Mouse (Mus musculus): ENCODE results near the gene Fmnl1. TPM values are rescaled to one million over a fixed set of nuclear protein-coding genes. Genes with fewer than 3 reads are reported as not detected.

The Fmnl1 gene
- polyA plus RNA-seq, 1 experiment, result not detected

DNA sequence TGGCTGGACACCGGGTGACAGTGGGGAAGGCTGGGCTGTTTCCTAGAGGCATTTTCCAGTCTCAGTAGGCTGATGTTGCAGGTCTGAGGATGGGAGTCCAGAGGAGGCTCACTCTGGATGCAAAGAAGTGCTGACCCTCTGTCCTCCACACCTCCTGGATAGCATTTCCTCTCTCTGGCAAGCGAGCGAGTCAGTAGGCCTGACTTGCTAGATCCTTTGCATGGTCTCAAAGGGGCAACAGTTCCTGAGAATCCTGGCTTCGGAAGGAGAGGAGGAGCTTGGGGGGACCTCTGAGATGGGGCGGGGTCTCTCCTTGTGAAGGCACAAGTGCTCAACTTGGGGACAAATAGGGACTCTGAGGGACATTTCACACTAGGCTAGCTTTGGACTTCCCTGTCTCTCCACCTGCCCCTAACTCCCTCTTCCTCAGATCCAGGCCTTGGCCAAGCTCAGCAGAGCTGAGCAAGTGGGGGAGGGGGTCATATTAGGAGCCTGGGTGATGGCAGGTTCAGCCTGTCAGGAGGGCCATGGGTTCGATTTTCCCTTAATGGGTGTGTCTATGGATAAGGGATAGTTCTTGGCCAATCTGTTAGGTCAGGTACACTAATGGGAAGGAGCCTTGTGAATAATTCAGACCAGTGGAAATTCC, 1.6 kb downstream of the Fmnl1 start:
- no peak for TF ChIP-seq GATA1 (IDR thresholded peaks at IDR 0.05; ENCODE audit: low read length)

DNA sequence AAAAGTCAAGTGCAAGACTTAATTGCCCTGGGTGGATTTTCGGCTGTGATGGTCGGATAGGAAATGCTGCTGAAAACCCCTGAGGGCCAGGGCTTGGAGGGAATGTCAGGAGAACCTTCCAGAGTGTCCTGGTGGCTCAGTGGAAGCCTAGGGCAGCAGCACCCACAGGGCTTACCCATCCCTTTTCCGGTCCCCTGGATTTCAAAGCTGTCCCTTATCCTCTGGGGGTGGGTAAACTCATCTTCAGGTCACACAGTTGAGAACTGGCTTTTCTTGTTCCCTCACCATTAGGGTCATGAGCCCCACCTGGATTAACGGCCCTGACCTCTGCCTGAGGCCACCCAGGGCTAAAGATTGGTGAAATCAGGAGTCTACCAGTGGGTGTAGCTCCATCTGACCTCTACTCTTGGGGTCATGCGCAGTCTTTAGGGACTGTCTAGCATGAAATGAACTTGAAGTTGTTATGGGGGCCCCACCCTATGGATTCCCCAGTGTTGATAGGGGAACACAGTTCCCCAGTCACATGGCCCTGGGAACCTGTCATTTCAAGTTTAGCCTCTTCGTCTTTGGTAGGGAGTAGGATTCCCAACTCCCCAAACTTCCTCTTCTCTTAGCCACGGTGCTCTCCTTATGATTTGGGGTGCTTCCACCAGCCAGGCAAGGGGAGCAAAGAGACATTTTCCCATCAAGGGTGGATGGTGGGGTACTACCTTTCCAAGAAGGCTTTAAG, 2.3 kb downstream of the Fmnl1 start:
- no peak for TF ChIP-seq GATA1 (IDR thresholded peaks at IDR 0.05; ENCODE audit: low read length)

DNA sequence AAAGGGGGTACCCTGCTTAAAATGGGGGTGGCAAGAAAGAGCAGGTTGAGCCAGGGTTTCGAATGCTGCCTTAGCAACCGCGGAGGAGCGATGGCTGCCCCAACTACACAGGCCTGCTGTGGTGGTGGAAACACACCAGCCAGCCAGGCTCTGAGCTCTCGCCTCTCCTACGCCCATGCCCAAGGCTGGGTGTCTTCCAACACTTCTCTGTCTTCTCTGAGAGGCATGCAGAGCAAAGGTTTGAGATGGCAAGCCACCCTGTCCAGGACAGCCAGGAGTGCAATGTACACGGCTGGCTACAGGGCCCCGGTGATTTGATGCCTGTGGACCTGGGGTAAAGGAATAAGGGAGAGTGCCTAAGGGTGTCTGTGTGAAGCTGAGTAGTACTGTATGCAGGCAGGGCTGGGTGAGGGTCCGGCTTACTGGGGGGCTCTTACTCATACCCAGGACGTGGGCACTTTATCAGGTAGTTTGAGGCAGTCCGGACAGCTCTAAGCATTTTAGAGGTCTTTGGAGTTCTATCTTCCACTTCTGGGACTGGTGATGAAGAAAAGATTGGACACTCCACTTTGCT, 3.0 kb downstream of the Fmnl1 start:
- TF ChIP-seq GATA1 (IDR thresholded peaks at IDR 0.05; ENCODE audit: low read length), result no peak

DNA sequence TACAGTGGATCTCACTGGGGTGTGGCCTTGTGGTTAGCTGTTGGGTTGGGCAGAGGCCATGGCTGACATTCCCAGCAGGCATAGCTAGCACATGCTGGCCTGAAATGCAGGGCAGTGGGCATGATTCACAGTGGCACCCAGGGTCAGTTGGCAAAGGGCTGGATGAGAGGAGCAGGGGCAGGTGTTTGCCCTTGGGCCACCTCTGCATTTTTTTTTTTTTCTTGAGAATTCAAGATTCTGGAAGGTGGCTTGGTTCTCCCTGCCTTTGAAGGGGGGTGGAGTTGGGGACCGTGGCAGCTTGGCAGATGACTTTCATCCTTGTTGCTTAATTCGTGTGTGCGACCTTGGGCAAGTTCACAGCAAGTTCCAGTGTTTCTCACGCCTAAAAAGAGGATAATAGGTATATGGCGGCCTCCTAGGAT, 3.5 kb downstream of the Fmnl1 start:
- no peak for TF ChIP-seq GATA1 (IDR thresholded peaks at IDR 0.05; ENCODE audit: low read length)

DNA sequence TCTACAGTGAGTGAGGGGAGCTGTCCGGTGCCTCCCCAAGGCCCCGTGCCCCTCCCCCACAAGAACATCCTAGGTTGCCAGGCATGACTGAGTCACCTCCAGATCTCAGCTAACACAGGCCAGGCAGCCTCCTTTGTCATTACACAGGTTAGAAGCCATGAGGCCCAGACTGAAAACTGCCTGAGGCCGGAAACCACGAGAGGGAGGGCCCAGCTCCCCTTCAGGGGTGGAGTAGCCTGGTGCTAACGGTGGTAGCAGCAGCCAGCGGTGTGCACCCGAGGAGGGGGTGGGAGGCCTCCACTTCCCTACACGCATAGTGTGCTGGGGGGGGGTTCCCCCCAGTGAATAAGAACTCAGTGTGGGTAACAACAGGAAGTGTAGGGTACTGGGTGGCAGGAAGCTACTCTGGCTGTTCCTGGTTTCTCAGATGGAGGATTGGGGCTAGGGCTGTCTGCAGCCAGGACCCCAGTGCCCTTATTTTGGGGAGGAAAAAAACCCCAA, 4.0 kb downstream of the Fmnl1 start:
- TF ChIP-seq GATA1 (IDR thresholded peaks at IDR 0.05; ENCODE audit: low read length), result no peak

DNA sequence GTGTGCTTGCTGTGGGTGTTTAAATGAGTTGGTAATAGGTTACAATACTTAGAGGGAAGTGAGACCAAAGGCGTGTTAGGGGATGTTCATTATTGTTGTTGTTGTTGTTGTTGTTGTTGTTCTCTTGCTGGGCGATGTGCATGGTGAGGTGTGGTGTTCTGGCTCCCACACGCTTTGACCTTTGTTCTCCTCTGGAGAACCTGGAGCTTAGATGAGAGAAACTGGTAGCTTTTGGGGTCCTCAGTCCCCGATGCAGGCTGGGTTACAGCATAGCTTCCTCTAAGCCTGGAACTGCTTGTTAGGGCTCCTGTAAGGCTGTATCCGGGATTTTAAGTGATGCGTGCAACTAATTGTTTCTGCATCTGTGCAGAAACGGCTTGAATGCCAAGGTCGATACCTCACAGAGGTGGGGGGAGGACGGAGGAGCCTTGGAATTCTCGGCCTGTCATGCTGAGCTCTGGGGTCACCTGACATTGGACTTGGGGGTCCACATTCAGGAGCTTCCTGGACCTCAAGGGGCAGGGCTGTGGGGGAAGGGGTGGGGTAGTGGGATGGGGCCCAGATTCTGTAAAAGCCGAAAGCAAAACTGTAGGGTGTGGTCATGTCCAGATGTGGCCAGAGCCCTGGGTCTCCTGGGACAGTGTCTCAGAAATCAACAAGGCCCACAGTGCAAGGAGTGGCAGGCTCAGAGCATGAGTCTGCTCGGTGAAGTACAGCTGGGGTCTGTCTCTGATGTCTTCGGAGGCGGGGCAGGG, 5.0 kb downstream of the Fmnl1 start:
- TF ChIP-seq GATA1 (IDR thresholded peaks at IDR 0.05; ENCODE audit: low read length), result no peak

DNA sequence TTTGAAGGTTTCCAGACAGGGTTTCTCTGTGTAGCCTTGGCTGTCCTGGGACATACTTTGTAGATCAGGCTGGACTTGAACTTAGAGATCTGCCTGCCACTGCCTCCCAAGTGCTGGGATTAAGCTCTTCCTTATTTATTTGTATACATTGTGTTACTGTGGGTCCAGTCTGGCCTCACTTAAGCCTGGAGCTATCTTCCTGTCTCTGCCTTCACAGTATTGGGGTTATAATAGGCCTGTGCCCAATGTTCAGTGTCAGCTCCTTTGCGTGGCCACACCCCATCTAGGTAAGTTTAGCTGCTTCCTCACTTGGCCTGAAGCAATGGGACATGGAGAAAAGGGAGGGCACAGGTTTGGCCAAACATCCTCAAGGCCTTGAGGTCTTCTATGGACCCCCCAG, 5.6 kb downstream of the Fmnl1 start:
- no peak for TF ChIP-seq GATA1 (IDR thresholded peaks at IDR 0.05; ENCODE audit: low read length)

DNA sequence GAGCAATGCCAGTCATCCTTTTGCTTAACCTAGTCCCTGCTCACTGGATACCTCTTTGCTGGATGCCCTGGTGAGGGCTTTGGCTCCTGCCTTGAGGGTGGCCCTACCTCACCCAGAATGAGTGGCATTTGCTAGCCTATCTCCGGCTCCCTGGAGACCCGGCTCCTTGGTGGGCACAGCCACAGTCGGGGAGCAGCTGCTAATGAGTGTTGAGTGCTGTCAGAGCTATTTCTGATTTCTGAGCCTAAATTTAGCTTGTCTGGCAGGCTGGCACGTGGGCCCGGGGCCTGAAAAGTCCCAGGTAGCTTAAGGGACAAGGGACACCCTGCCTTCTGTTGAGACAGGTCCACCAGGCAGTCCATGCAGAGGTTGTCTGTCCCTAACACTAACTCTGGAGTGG, 6.3 kb downstream of the Fmnl1 start:
- no peak for TF ChIP-seq GATA1 (IDR thresholded peaks at IDR 0.05; ENCODE audit: low read length)

DNA sequence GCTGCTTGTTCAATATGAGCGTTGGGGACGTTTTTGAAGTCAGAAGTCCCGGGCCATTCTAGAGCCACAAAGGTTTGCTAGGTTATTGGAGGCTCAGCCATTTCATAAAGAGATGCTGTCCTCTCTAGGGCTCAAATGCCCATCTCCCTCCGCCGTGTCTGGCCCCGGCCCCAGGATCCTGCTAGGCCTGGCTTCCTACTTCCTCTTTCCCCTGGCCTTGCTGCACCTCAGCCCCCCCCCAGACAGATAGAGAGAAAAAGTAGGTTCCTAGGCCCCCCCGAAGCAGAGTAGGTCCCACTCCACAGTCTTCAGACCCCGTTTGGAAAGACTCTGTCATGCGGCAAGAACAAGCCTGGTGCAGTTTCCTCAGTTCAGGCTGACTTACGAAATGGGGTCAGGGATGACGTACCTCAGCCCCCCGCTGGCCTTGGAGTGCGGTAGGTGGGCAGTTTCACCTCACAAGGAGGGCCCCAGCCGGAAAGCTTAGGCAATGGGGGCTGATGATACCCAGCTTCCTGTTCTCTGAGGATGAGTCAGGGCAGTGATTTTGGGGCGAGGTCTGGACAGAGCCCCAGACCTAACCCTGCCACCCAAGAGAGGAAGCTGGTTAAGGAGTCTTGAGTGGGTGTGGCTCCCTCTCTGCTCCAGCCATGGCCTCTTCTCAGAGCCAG, 7.0 kb downstream of the Fmnl1 start:
- no peak for TF ChIP-seq GATA1 (IDR thresholded peaks at IDR 0.05; ENCODE audit: low read length)

DNA sequence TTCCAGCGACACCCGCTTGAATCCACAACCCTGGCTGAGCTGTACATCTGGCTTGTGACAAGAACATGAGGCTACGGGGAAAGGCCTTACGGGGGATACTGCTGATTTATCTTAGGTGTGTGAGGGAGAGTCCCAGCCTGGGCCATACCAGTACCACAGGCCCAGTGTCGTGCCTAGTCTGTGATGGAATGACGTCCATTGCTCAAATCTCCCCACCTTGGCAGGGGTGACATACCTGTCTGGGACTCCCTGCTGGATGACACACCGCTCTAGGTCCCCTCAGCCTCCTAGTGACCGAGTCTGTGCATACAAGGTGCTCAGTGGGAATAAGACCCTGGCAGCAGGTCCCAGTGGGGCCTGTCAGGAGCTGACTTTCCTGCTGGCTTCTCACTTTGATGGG, 7.8 kb downstream of the Fmnl1 start:
- TF ChIP-seq GATA1 (IDR thresholded peaks at IDR 0.05; ENCODE audit: low read length), result no peak

DNA sequence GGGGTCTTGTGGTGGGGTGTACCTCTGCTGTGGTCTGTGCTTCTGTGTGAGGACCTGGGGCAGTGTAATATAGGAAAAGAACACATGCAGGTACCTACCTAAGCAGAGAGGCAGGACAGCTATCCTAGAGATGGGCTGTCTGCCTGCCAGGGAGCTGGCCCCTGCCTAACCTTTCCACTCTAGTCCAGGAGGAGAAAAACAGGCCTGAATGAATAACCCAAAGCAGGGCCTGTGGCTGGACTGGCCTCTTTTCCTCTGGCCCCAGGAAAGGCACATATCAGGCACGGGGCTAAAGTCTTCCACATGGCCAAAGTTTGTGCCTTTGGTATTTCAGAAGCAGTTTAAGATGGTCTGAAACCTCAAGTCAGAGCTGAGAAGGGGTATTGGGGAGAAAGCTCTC, 9.5 kb downstream of the Fmnl1 start:
- TF ChIP-seq GATA1 (IDR thresholded peaks at IDR 0.05; ENCODE audit: low read length), result no peak

DNA sequence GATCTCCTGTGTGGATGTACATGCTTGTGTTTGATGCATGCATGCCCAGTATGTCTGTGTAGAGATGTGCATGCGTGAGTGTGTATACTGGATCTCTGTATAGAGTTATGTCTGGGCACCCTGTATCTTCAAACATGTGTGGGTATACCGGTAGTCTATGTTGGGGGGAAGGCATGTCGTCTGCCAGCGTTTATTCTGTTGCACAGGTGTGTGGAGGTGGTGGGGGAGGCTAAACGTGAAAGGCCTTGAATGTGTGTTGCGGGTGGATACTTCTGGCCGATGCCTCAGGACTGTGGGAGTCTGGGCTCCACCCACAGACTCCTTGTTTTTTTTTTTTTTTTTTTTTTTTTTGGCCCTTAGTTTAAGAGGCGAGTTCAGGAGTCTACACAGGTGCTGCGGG, 10.4 kb downstream of the Fmnl1 start:
- TF ChIP-seq GATA1 (IDR thresholded peaks at IDR 0.05; ENCODE audit: low read length), result no peak

DNA sequence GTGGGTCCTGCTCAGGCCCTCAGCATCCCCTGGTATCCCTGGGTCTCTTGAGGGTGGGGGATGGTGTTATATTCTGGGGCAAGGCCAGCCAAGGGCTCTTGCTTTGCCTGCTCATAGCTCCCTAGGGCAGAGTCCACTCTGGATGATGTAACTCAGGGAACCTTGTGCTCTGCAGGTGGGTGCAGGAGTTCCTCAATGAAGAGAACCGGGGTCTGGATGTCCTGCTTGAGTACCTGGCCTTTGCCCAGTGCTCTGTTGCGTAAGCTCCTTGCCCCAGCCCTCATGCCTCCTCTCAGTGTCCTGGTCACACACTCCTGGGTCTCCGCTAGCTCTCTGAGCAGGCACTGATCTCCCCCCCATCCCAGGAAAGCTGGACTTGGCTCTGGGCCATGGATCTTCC, 11.0 kb downstream of the Fmnl1 start:
- no peak for TF ChIP-seq GATA1 (IDR thresholded peaks at IDR 0.05; ENCODE audit: low read length)

DNA sequence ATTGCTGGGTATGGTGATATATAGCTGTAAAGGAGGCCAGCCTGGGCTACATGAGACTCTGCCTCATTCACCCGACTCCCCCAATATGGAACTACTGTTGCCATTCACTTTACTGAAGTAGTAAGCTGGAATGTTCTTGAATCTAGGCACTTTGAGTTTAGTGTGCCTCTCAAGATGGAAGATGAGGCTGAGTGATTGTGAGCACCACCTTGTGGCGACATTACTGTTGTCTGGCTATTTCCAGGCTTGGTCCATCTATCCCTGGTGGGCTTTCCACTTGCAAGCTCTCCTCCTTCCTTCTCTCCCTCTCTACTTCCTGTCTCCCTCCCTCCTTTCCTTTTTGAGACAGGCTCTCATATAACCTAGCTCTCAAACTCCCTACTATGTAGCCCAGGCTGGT, 14.0 kb downstream of the Fmnl1 start:
- no peak for TF ChIP-seq GATA1 (IDR thresholded peaks at IDR 0.05; ENCODE audit: low read length)

DNA sequence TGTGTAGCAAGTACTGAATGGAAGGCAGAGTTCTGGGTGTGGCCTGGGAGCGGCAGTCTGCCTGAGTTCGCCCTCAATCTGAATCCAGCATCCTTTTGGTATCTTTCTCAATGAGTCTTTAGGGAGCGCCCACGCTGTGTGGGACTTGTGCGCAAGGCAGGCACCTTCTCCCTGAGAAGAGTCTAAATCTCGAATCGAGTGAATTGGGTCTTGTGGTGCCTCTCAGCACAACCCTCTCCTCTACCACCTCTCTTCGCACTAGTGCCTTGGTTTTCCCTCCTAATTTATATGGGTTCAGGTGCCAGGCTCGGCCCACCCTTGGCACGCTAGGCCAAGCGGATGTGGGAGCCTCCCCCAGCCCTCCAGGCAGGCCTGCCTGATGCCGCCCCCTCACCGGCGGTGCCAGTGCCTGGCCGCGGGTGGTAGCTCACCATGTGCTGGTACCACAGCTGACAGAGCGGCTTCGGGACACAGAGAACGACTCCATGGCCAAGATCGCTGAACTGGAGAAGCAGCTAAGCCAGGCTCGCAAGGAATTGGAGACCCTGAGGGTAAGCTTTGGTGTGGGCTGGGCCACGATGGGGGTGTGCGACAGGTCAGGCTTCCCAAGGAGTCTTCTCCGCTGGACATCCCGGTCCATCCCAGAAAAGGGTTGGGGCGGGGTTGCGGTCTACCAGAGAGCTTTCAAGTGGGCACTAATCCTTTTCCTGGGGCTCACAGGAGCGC, 21.5 kb downstream of the Fmnl1 start:
- no peak for TF ChIP-seq GATA1 (IDR thresholded peaks at IDR 0.05; ENCODE audit: low read length)

Data from G1E-ER4 (cell line).